Mouse (Mus musculus) liver, embryonic 16.5 days (tissue): ENCODE measurements at regions not wholly inside any gene's neighbourhood (a gene's known extent, or its start where the extent isn't known, plus 50 kb on each side); places are given as distances from the start of the nearest gene placed in this dataset.

Experiments used
- ATAC-seq: fragments of 200-750 bp; cut with Nextera tagmentation; 2 replicates; pipeline ENCODE4 v1.8.0; 2017; ENCODE audit warnings: low read depth, mild to moderate bottlenecking, moderate number of reproducible peaks, moderate library complexity
- H3K27ac ChIP-seq: fragments of 300-500 bp; sonication (generic); 2 replicates; pipeline ENCODE4 v1.5.1; 2014; ENCODE audit warnings: mild to moderate bottlenecking, low read length
- H3K27me3 ChIP-seq: fragments of 300-500 bp; sonication (generic); 2 replicates; pipeline ENCODE4 v1.6.1; 2014; ENCODE audit warnings: low read depth, low read length, mixed read lengths; ENCODE audit not compliant: control insufficient read depth, insufficient read depth
- H3K36me3 ChIP-seq: fragments of 300-500 bp; sonication (generic); 2 replicates; pipeline ENCODE4 v1.6.1; 2014; ENCODE audit warnings: mild to moderate bottlenecking; ENCODE audit not compliant: control insufficient read depth, insufficient read depth
- H3K4me1 ChIP-seq: fragments of 300-500 bp; sonication (generic); 2 replicates; pipeline ENCODE4 v1.6.1; 2014; ENCODE audit warnings: low read depth, low read length, mixed read lengths; ENCODE audit not compliant: control insufficient read depth
- H3K4me2 ChIP-seq: fragments of 300-500 bp; sonication (generic); 2 replicates; pipeline ENCODE4 v1.6.1; 2014; ENCODE audit warnings: low read depth, low read length, mixed read lengths
- H3K4me3 ChIP-seq: fragments of 300-500 bp; sonication (generic); 2 replicates; pipeline ENCODE4 v1.5.1; 2014; ENCODE audit warnings: low read depth, mild to moderate bottlenecking, low read length
- H3K9ac ChIP-seq: fragments of 300-500 bp; sonication (generic); 2 replicates; pipeline ENCODE4 v1.6.1; 2014; ENCODE audit warnings: low read depth, low read length
- H3K9me3 ChIP-seq: fragments of 300-500 bp; sonication (generic); replicated peaks from 2 replicates; pipeline ENCODE4 v1.6.1; 2016; ENCODE audit warnings: low read length; ENCODE audit not compliant: control insufficient read depth
- WGBS: fragments of 180-500 bp; shearing (Covaris S2); extraction: QIAGEN DNeasy Blood & Tissue Kit; methylation state at CpG from one replicate; pipeline ENCODE4 v1.1.7; 2014; ENCODE audit not compliant: insufficient replicate concordance; 5-methylcytosine and 5-hydroxymethylcytosine counted together

DNA sequence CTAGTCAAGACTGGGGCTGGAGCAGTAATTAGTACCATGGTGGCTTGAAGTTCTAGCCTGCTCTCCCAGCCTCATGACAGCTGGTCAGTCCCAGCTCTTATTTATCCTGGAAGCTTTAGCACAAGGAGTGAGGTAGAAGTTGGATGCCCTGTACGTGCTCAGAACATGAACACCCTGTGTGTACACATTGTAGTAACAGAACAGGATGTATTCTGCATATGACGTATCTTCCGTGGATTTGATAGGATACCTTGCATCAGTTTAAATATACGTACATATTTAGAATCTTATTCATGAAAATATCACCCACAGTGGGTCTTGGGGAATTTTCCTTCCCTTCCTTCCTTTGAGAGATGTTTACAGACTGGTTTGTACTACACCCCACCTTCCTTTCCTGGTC is 222.0 kb upstream of the Tbx3 start:
- no peak for ATAC-seq
- Histone ChIP-seq H3K27ac (no peak overlapping the region), H3K4me3 (no peak overlapping the region), H3K36me3 (no peaks in the 10 kb centered on the region), H3K27me3 (no peaks in the 10 kb centered on the region), H3K4me1 (no peaks in the 10 kb centered on the region), H3K9ac (no peak overlapping the region), H3K4me2 (no peak overlapping the region), H3K9me3 (no peaks in the 10 kb centered on the region)
- WGBS: 63% methylated on average over 4 of the region's 4 CpGs

DNA sequence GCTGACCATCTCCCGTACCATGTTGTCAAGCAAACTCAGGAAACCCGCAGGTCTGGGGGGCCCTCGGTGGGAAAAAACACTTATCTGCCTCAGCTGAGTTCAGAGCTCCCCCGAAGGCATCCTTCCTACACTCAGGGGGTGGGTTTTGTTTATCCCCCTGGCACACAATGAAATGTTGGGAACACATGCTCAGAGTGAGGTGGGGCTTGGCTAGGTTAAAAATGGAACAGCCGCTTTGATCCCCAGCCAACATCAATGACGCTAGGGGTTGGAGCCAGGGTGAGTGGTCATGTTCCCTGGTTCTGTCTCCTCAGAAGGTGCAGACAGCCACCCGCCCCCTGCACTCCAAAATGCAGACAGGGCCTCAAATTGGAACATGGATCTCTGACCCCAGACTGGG is 221.3 kb upstream of the Tbx3 start:
- Histone ChIP-seq H3K9ac (no peak overlapping the region), H3K4me3 (no peak overlapping the region), H3K27ac (no peak overlapping the region), H3K4me1 (no peaks in the 10 kb centered on the region), H3K4me2 (no peak overlapping the region), H3K9me3 (no peaks in the 10 kb centered on the region), H3K36me3 (no peaks in the 10 kb centered on the region), H3K27me3 (no peaks in the 10 kb centered on the region)
- 51% methylated on average over 7 of the region's 7 CpGs for WGBS
- ATAC-seq: no peak

DNA sequence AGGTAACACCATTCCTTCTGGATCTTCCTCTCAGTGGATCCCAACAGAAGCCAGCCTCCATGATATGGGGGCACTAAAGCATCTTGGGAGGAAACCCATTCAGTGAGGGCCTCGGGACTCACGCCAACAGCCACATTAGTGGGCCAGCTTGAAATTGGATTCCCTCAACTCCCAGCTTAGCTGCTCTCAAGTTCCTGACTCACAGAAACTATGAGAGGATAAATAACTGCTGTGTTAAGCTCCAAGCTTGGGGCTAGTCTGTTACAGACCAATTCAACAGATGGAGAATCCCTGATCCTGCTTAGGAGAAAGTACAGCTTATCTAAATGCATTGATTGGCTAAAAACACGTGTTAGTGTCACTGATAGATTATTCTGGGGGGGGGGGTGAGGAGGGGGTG is 210.7 kb upstream of the Tbx3 start:
- WGBS: 60% methylated on average over 3 of the region's 3 CpGs
- H3K36me3 ChIP-seq: no peaks in the 10 kb centered on the region
- no peak overlapping the region for H3K27ac ChIP-seq
- no peak overlapping the region for H3K9ac ChIP-seq
- H3K9me3 ChIP-seq: no peaks in the 10 kb centered on the region
- H3K4me2 ChIP-seq: no peak overlapping the region
- H3K4me3 ChIP-seq: no peak overlapping the region
- ATAC-seq: no peak
- H3K4me1 ChIP-seq: no peaks in the 10 kb centered on the region
- H3K27me3 ChIP-seq: no peaks in the 10 kb centered on the region

DNA sequence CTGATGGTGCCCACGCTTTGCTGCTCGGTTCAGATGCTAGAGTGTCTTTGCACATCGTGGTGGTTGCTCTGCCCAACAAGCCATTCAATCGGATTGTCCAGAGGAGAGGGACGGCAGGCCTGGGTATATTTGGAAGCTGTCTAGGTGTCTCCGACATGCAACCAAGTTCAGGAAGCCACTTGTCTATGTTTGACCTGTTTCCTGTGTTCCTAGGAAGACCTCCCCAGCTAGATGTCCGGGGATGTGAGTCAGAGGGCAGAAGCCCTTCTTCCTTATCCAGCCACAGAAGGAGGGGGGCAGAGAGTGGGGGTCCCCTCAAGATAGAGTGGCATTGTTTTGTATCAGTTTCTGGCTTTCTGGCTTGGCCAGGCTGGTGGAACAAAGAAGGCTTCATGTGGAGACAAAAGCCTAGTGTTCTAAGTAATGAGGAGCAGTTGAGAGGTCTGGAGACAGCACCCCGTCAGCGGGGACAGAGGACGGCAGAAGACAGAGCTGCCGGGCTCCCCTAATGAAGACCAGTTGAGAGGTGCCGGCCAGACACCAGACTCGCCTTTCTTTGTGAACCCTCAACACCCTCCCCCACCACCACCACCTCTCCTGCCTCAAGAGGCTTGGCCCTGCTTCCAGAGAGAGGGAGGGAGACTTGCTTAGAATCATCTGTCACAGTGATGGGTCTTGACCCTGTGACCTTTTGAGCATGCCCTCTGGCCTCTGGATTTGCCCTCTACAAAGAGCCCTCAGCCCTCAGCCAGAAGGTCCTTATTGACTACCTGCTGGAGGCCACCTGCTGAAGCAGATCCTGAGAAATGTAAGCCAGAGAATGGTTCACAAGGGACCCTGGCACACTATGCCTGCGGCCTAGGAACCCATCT is 207.6 kb upstream of the Tbx3 start:
- Histone ChIP-seq H3K27ac (no peak overlapping the region), H3K9me3 (no peaks in the 10 kb centered on the region), H3K36me3 (no peaks in the 10 kb centered on the region), H3K9ac (no peak overlapping the region), H3K27me3 (no peaks in the 10 kb centered on the region), H3K4me2 (no peak overlapping the region), H3K4me1 (no peaks in the 10 kb centered on the region), H3K4me3 (no peak overlapping the region)
- no peak for ATAC-seq
- 51% methylated on average over 14 of the region's 14 CpGs for WGBS

- Histone ChIP-seq H3K4me2 (no peak overlapping the region), H3K36me3 (no peaks in the 10 kb centered on the region), H3K9me3 (no peaks in the 10 kb centered on the region), H3K4me3 (no peak overlapping the region), H3K9ac (no peak overlapping the region), H3K4me1 (no peaks in the 10 kb centered on the region), H3K27me3 (no peaks in the 10 kb centered on the region), H3K27ac (no peak overlapping the region)
- ATAC-seq: no peak
- WGBS: 39% methylated on average over 4 of the region's 4 CpGs
Observed at GRCm38 (mm10) chr5:119464553-119464952, 205.9 kb upstream of the Tbx3 start.

GRCm38 (mm10) chr5:119467346-119468085 is 203.0 kb upstream of the Tbx3 start:
- H3K4me1 ChIP-seq: no peaks in the 10 kb centered on the region
- no peak overlapping the region for H3K4me2 ChIP-seq
- H3K27me3 ChIP-seq: no peaks in the 10 kb centered on the region
- H3K9ac ChIP-seq: no peak overlapping the region
- ATAC-seq: no peak
- no peaks in the 10 kb centered on the region for H3K36me3 ChIP-seq
- WGBS: 45% methylated on average over 13 of the region's 13 CpGs
- H3K9me3 ChIP-seq: no peaks in the 10 kb centered on the region
- H3K27ac ChIP-seq: no peak overlapping the region
- no peak overlapping the region for H3K4me3 ChIP-seq

- Histone ChIP-seq H3K9me3 (no peaks in the 10 kb centered on the region), H3K4me3 (no peak overlapping the region), H3K36me3 (no peaks in the 10 kb centered on the region), H3K9ac (no peak overlapping the region), H3K27me3 (no peaks in the 10 kb centered on the region), H3K4me1 (no peaks in the 10 kb centered on the region), H3K27ac (no peak overlapping the region), H3K4me2 (no peak overlapping the region)
- ATAC-seq: no peak
- 58% methylated on average over 2 of the region's 2 CpGs for WGBS
Observed at GRCm38 (mm10) chr5:119477926-119478325, 192.5 kb upstream of the Tbx3 start.

DNA sequence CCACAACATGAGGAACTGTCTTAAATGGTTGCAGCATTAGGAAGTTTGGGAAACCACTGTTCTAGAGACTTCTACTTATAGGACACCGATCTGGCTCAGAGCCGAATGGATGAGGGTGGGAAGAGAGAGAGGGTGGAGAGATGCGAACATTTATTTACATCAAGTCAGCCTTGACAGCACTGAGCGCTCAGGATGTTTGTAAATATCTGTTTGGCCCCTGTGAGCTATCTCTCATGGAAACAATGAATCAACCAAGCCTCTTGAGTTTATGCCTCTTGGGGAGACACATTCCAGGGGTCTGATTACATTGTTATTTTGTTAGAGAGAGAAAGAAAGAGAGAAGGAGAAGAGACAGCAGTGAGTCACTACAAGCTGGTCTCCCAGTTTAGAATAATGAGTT is 192.1 kb upstream of the Tbx3 start:
- Histone ChIP-seq H3K27ac (no peak overlapping the region), H3K9me3 (no peaks in the 10 kb centered on the region), H3K4me2 (no peak overlapping the region), H3K4me1 (no peaks in the 10 kb centered on the region), H3K36me3 (no peaks in the 10 kb centered on the region), H3K4me3 (no peak overlapping the region), H3K9ac (no peak overlapping the region), H3K27me3 (no peaks in the 10 kb centered on the region)
- WGBS: 64% methylated on average over 4 of the region's 4 CpGs
- no peak for ATAC-seq
